Mouse (Mus musculus): ENCODE data around the gene Adgrg3.

Gene Adgrg3

DNA sequence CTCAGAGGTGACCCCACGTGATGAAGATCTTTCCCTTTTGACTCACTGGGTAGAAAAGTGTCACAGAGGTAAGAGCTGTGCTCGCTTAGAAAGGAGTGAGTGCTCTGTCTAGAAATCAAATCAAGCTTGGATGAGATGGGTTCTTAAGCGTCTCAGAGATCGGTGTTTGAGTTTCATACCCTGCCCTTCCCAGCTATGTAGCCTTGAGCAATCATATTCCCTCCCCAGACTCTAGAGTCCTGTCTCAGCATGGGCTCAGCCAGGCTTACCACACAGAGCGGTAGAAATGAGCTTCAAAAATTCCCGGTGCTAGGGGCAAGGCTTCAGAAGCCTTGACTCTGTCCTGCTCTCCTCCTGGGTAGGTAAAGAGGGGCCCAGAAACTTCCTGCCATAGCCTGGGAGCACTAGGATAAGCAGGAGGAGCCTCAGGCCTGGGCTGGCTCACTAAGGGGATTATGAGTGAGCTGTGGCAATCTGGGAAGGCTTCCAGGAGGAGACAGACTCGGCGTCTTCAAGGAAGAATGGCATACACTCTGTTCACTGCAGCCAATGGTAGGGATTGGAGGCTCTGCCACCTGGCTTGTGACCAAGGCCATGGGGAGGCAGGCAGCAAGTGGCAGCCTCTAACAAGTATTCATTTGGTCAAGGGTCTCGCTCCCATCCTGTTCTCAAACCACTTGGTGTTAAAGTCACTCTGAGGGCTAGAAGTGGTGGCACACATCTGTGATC, 24.3 kb upstream of the Adgrg3 start:
- DNase-seq (ENCODE audit: low spot score in 2 of 2): no peak

DNA sequence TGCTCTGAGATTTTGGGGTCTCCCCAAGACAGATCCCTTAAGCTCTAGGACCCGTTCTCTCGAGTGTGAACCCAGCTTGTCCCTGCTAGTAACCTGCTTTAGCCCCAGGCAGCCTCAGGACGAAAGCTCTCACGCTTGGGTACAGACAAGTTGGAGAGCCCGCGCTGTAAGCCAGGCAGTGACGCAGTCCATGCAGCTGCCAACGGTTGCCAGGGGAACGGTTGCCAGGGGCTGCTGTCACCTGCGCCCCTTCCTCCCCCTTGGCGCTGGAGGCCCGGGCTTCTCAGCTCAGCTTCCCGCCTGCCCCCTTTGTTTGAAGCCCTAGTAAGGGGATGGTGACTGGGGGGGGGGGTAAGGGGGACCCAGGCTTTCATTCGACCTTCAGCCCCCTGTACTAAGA, 23.5 kb upstream of the Adgrg3 start:
- peak; percentile 90 for DNase-seq (ENCODE audit: low spot score in 2 of 2)

DNA sequence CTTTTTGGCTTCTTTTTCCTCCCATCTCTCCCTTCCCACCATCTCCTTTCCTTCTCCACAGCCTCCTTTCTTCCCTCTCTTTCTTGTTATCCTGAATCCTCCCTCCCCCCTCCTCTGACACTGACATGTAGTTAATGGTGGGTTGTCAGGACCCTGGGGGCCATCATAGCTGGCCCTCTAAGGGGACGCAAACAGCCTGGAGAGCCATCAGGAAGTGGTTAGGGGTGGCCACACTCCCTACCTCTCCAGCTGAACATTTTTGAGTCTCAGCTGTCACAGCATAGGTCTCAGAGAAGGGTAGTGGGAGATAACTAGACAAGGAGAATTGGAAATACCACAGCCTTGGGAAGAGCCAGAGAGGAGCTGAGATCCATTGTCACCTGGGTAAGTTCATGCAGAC, 23.0 kb upstream of the Adgrg3 start:
- DNase-seq (ENCODE audit: low spot score in 2 of 2): no peak

DNA sequence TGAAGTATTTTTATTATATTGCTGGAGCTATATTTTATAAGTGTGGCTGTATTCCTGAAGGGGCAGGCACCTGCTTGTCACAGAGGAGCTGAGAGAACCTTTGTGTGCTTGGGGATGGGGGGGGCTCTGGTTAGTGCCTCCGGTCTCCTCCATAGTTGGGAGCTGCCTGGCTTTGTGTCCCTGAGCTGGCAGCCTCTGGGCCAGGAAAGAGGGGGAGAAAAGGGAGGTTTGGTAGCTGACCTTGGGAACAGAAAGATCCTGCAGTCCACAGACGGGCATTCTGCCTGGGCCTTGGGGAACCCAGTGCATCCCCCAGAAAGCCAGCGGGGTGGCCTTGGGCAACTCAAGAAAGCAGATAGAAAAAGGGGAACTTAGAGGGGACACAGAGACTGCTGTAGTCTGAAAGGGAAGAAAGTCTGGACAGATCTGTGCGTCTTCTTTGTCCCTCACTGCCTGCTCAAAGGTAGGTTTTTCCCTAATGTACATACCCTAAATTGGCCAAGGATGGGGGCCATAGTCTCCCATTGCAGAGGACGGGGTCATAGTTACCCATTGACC, 22.1 kb upstream of the Adgrg3 start:
- no peak for DNase-seq (ENCODE audit: low spot score in 2 of 2)

DNA sequence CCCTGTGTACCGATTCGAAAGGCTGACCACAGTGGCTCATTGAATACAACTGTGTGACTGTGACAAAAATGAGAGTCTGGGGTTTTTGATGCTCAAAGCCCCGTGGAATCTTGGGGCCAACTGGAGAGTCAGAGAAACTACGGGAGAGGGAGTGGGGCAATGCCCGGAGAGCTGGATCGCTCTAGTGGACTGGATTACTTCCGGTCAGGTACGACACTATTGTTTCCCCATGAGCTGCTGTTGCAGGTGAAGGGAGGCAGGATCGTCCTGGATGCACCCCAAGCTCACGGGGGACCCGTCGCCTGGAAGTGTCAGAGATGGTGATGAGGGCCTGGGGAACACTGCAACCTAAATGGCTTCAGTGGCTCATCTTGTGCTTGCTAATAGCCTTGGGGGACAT, 21.5 kb upstream of the Adgrg3 start:
- no peak for DNase-seq (ENCODE audit: low spot score in 2 of 2)

DNA sequence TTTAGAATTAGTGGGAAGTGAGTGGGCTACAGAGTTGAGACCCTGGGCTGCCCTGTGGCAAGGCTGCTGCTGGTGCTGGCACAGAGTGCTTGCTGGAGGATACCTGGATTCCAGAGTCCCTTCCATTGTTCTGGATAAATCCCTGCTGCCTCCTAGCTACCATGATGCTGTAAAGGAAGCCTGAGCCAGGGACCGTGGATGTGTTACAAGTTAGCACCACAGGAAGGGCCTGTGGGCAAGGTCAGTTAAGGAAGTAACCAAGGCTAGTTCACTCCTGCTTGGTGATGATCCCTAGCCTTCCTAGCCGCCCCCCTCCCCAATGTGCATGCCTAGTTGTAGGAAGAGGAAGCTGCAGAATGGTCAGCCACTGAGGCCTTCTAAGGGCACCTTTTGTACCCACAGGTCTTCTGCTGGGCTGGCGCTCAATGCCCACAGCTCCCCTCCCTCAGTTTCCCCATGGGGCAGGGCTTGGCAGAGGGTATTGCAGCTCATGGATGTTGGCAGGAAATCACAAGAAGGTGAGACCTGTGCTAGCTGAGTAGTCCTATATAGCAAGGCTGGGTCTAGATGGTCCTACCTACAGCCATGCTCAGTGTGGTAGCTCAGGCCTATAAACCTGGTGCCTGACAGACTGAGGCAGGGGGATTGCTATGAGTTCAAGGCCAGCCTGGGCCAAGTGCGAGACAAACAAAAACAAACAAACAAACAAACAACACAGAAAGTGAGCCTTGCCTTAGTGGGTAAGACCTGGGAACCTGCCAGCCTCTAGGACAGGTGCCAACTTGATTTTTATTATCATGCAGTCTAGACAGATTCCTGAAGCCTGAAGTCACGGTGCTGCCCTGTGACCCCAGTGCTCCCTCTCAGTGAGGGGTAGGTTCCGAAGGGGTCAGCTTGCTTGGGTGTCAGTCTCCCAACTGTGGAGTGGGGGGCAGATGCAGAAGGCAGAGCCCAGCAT, 20.3 kb upstream of the Adgrg3 start:
- DNase-seq (ENCODE audit: low spot score in 2 of 2): no peak

DNA sequence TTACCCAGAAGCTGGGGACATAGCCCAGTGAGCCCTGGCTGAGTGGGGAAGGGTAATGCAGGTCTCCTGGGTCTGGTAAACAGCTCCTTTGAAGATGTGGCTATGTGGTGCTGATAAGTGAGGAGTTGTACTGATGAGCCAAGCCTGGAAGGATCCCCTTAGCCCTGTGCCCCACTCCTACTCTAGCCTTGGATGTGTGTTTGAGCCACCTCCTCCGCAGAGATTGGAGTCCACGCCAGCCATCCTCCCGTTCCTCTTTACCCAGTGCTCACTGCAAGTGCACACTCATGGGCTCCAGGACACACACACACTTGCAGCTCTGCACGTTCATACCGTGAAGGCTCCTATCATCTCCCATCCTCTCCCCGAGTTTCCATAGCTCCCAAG, 19.6 kb upstream of the Adgrg3 start:
- no peak for DNase-seq (ENCODE audit: low spot score in 2 of 2)

DNA sequence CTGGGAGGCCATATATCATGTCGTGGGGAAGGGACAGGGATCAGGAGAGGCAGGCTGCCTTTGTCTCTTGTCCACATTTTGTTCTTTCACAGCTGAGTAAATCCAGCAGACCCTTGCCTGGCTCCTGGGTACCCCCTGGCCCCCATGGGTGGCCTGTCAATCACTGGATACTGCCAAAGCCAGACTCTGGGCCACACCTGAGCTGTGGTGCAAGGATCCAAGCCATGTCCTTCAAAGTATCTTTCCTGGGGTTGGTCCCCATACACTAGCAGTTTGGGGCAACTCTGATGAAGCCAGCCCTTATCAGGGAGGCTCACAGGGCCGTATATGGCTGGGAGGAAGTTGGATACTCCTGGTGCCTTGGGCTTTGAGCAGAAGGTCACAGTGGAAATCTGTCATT, 19.1 kb upstream of the Adgrg3 start:
- DNase-seq (ENCODE audit: low spot score in 2 of 2): no peak

DNA sequence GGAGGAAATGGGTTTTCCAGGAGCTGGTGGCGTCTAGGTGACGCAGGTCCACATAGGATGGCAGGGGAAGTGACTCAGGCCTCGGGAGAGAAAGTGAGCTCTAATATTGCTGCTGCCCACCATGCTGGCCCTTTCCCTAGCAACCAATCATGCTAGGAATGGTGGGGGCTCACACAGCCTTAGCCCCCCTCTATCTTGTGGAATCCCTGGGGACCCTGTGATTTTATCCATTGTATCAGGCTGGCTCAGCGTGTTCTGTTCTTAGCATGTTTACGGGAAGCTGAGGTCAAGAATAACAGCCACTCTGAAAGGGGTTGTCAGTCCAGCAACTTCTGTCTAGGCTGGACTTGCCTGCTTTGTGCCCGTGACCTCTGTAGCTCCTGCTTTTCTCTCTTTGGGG, 18.5 kb upstream of the Adgrg3 start:
- no peak for DNase-seq (ENCODE audit: low spot score in 2 of 2)

DNA sequence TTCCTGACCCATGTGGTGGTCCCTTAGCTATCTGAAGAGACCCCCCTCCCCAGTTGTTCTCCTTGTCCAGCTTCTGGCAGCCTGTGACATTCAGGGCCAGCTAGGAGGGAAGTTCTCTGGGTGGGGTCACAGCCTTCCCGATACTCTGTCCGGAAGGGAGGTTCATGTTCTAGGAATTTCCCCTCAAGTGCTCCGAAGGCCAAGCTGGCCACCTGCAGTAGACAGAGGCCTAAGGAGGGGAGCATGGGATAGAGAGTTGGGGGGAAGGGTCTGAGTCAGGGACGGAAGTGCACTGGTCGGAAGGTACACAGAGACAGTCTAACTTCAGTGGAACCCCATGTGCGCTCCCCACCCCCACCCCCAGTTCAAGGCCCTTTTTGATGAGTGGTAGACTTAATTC, 17.5 kb upstream of the Adgrg3 start:
- DNase-seq (ENCODE audit: low spot score in 2 of 2): no peak

DNA sequence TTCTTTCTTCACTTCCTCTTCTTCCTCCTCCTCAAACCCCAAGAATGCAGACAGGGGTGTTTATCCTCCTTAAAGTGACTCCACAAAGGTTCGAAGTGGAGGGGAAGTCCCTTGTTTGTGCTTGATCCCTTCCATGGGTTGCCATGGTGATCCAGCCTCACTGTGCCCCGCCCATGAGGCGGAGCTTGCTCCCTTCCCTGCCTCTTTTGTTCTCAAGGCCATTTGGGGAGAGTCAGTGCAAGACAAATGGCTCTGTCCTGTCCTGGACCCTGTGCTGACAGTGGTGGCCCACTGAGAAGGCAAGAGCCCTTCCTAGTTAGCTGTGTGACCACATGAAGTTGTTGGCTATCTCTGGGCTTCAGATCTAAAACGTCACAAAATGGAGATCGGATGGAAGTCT, 16.8 kb upstream of the Adgrg3 start:
- peak; percentile 51 to 53 for DNase-seq (ENCODE audit: low spot score in 2 of 2)

DNA sequence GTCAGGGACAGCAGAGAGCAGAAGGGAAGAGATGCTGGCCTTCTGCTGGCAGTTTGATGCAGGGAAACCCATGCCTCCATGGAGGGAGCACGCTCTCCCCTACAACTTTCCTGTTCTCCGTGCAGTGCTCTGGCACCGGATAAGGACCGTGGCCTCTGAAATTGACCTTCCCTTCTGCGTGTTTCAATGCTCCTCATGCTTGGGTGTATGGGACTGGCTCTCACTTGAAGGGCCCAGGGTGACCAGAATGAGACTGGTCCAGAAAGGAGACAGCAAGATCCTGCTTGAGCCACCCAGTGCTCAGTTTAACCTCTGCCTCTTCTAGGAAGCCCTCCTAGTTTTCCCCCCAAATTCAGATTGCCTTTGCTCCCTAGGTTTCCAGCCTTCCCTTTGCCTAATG, 16.3 kb upstream of the Adgrg3 start:
- DNase-seq (ENCODE audit: low spot score in 2 of 2): no peak

DNA sequence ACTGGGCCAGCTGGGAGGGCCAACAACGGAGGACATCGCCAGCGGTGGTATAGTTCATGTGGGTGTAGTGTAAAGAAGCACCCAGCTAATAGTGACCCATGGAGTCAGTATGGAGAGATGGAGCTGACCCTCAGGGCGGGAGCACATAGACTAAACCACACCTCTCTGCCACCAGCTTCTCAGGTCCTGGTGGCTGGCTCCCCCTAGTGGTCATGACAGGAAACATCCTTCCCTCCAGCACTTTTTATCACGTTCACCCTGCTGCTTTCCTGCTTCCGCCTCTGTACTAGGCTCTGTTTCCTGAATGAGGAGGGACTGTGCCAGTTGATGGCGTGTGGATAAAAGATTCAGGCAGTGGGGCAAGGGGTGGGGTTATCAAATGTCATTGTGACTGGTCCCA, 15.8 kb upstream of the Adgrg3 start:
- peak; percentile 57 to 80 for DNase-seq (ENCODE audit: low spot score in 2 of 2)

DNA sequence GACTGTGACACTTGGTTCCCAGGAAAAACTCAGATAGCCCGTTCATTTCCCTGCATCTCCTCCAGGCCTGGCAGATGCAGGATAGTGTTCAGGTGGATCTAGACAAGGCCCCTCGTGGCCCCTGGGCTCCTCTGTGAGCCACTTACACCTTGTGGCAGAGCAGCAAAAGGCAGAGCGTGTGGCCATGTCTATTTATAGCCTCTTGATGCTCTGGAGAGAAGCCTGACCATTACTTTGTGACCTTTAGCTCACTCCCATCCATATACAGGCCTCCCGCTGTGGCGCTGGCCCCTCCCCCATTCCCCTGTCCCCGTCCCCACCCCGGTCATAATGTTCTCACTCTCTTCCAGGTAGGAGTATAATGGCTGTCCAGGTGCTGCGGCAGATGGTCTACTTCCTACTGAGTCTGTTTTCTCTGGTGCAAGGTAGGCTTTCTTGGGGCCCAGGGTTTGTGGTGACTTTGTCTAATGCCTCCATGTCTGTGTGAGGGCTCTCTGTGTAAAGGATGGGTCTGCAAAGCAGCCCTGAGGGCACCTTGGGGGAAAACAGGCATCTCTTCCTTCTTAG, 15.3 kb upstream of the Adgrg3 start:
- DNase-seq (ENCODE audit: low spot score in 2 of 2): no peak

DNA sequence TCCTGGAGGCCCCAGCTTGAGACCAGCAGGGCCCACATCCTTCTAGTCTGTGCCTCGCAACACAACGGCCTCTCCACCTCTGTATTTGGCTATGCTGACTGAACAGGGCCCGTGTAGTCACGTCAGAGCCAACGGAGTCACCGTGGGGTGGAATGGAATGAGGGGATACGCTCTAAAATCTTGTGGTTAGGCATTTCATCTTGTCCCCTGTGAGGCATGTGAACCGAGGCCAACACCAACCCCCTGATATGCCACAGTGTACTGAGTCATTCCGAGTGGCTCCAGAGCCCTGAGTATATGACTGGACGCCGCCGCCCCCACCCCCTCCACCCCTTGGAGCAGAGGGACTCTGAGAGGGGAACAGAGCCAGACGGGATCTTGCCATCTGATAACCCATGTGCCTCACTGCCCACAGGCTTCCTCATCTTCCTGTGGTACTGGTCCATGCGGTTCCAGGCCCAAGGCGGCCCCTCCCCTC, 5.0 kb upstream of the Adgrg3 start:
- no peak for DNase-seq (ENCODE audit: low spot score in 2 of 2)

DNA sequence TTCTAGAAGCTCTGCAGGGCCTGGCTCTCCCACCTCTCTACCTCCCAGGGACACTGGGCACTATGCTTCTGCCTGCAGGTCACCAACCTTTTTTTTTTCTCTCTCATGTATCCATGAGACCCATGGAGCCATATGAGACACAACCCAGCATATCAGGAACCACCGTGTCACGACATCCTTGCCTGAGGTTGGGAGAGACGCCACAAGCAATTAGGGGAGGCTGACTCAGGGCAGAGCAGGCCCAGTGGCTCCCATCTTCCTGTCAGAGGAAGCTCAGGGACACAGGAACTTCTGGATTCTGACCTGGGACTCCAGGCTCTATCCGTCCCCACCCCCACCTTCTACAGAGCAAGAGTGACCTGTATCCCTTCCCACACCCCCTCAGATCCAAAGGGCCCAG, 1.6 kb upstream of the Adgrg3 start:
- DNase-seq (ENCODE audit: low spot score in 2 of 2): no peak

DNA sequence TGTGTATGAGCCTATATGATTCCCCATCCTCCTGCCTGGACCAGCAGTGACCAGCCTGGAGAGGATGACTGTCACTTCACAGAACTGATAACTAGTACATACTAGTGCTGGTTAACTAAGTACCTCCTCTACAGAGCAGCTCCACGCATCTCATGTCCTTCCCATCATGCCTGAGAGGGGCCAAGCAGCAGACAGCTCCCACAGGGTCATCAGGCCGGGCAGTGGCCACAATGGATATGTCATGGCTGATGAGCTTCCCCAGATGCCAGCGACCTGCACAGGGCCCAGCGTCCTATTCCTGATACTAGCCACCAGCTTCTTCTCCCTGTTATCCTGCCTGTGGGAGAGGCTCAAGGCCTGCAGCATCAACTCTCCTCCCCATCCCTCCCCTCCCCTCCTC, 808 bp upstream of the Adgrg3 start:
- DNase-seq (ENCODE audit: low spot score in 2 of 2): no peak

DNA sequence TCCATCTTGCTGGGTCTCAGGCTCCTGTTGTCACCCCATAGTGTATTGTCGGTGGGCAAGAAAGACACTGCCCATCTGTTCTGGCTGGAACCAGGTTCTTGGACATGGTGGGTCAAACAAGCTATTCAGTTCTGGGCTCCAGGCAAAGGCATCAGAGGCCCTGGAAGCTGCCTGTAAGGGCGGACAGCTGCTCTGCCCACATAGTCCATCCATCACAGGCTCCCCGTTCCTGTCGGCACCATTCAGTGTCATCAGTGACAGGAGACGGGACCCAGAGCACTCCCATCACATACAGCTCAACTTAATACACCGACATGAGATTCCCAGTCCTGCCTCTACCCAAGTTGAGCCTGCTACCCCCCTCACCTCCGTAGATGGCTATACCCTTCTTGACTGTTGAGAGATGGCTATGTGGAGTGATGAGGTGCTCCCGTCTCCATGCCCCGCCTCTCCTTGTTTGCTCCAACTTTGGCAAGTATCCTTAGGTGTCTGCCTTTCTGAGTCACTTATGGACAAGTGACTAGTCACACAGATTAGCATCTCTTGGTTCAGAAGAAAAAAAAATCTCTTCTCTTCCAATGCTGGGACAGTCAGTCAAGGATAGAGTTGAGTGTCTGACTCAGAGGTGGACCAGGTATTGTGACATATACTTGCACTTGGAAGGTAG, 610 bp downstream of the Adgrg3 start:
- no peak for DNase-seq (ENCODE audit: low spot score in 2 of 2)

DNA sequence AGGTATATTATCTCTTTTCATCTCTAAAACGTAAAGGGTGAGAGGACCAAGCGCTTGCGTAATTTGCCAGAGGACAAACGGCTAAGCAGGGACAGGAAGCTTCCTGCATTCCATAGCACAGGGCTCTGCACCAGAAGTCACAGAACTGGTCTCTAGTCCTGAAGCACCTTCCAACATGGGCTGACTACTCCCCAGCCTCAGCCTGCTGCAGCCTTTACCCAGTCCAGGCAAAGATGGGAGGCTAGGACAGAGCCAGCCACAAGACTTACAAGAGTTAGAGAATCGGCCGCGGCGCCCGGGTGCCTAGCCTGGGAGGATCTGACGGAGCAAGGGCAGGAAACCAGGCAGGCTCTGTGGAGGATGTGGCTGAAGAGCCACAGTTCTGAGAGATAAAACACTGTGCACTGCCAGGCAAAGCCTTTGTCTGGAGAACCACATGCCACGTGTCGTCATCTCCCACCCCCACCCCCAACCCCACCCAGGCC, 2.8 kb downstream of the Adgrg3 start:
- peak; percentile 53 to 57 for DNase-seq (ENCODE audit: low spot score in 2 of 2)

DNA sequence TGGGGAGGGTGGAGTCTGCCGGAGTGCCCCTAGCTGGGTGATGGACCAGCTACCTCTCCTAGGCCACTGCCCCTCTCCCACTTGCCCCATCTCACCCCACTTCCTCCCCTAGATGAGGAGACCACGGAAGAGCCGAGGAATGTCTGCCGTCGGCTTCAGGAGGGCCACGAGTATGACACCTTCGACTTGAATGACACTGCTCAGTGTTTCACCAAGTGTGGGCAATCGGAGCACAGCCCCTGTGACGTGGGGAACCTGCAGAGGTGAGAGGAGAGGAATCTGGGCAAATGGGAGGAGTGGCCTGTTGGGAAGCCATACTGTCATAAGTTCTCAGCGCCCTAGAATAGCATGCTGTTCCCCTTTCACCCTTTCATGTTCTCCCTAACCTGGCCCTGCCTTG, 3.3 kb downstream of the Adgrg3 start:
- DNase-seq (ENCODE audit: low spot score in 2 of 2): no peak

DNA sequence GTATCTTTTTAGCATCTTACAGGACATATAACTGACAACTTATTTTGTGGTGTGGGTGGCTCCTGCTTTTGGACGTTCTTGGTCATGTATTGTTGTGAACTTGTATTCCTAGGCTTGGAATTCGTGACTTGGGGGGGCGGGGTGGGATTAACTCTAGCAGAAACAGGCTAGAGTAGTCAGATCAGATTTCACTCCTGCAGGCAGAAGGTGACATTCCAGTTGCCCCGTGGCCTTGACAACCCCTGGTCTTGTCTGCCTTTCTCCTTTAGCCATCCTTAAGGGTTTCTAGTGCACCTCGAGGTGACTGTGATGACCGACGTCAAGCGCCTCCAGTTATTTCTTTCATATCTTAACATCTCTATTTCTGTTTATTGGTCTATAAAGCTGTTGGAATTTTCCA, 5.7 kb downstream of the Adgrg3 start:
- DNase-seq (ENCODE audit: low spot score in 2 of 2): no peak

DNA sequence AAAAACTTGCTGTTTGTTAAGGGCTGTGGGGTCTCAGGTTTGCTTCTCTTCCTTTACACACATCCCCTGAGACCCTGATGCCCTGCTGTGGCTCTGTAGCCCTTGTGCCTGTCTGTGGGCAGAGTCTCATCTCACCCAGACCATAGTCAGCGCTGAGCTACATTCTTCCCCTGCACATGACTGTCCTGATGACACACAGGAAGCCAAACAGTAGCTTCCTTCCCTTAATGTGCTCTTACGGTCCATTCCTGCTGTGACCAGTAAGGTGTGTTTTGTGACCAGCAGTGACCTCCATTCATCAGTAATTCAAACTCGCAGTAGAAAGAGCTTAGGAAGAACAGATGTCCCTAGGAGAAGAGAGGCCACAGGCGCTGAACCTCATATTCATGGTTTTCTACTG, 6.9 kb downstream of the Adgrg3 start:
- no peak for DNase-seq (ENCODE audit: low spot score in 2 of 2)

Data from thymus, postnatal 10 days (tissue).